Mouse (Mus musculus) layer of hippocampus, adult 18-20 months (tissue): ENCODE measurements around the gene AU022252. TPM values are rescaled to one million over a fixed set of nuclear protein-coding genes. Genes with fewer than 3 reads are reported as not detected.

Source experiments
- DNase-seq, 2 experiments: peaks; one replicate each; pipeline ENCODE4 v3.0.0; 2022; ENCODE audit warnings: low spot score in 2 of 2
- total RNA-seq, 2 experiments: library from RNA; stranded (reverse); gene quantifications; 2 replicates each; pipeline ENCODE4 v1.2.3; 2021

The AU022252 gene
- total RNA-seq, 2 experiments from 2014 or later, result 29.3 to 36.5 TPM

- no peak for DNase-seq
These were observed 13.0 kb upstream of the AU022252 start for GRCm38 (mm10) chr4:119245556-119245955.

GRCm38 (mm10) chr4:119244468-119245240 is 12.1 kb upstream of the AU022252 start:
- DNase-seq, result no peak

GRCm38 (mm10) chr4:119242571-119242970 is 10.1 kb upstream of the AU022252 start:
- no peak for DNase-seq

GRCm38 (mm10) chr4:119241664-119242063 is 9.2 kb upstream of the AU022252 start:
- peak; percentile 49 to 76 for DNase-seq

- DNase-seq, result peak; percentile 39 to 63
These were observed 6.7 kb upstream of the AU022252 start for GRCm38 (mm10) chr4:119239181-119239682.

- DNase-seq, result no peak
These were observed 6.1 kb upstream of the AU022252 start for GRCm38 (mm10) chr4:119238661-119239060.

- no peak for DNase-seq
These were observed 1.8 kb upstream of the AU022252 start for GRCm38 (mm10) chr4:119234348-119234747.

GRCm38 (mm10) chr4:119233256-119233901 is 867 bp upstream of the AU022252 start:
- DNase-seq, result peak; percentile 55 to 73

GRCm38 (mm10) chr4:119226751-119227150 is 5.8 kb downstream of the AU022252 start:
- DNase-seq, result no peak

- DNase-seq, result no peak
These were observed 6.8 kb downstream of the AU022252 start for GRCm38 (mm10) chr4:119225719-119226118.

- DNase-seq, result no peak
These were observed 8.0 kb downstream of the AU022252 start for GRCm38 (mm10) chr4:119224534-119224933.

- DNase-seq, result peak; percentile 43 to 71
These were observed 8.8 kb downstream of the AU022252 start for GRCm38 (mm10) chr4:119223696-119224095.

- DNase-seq, result no peak
These were observed 14.3 kb downstream of the AU022252 start, which contains the start of gene Tmem269 for GRCm38 (mm10) chr4:119218169-119218568. Gene Tmem269 (minus strand): TSS chr4:119218217.

GRCm38 (mm10) chr4:119216667-119217066 is 15.8 kb downstream of the AU022252 start:
- DNase-seq, result no peak

GRCm38 (mm10) chr4:119204672-119205071 is 27.8 kb downstream of the AU022252 start:
- peak; percentile 32 to 66 for DNase-seq

- no peak for DNase-seq
These were observed 34.4 kb downstream of the AU022252 start for GRCm38 (mm10) chr4:119198105-119198504.

GRCm38 (mm10) chr4:119195582-119196320 is 36.8 kb downstream of the AU022252 start:
- no peak for DNase-seq

- peak; percentile 69 to 84 for DNase-seq
These were observed 37.5 kb downstream of the AU022252 start, which contains the start of gene Svbp for GRCm38 (mm10) chr4:119194909-119195581. Gene Svbp (plus strand): TSS chr4:119195306.

GRCm38 (mm10) chr4:119192757-119193156 is 39.8 kb downstream of the AU022252 start:
- DNase-seq, result no peak

- no peak for DNase-seq
These were observed 41.2 kb downstream of the AU022252 start for GRCm38 (mm10) chr4:119191273-119191672.

GRCm38 (mm10) chr4:119190618-119191017 is 41.9 kb downstream of the AU022252 start:
- no peak for DNase-seq
